Mouse (Mus musculus): ENCODE results near the gene Gm12248.

- no peak for TF ChIP-seq CTCF (IDR thresholded peaks at IDR 0.05; ENCODE audit: control insufficient read depth, insufficient read depth, insufficient replicate concordance, low read depth, low read length)
- TF ChIP-seq POLR2A (IDR thresholded peaks at IDR 0.05; ENCODE audit: control insufficient read depth, low read depth, low read length), result no peak
These were observed 1.8 kb upstream of the Gm12248 start for GRCm38 (mm10) chr11:58094766-58095165.

Measured in testis, adult 2 months (tissue).